Mouse (Mus musculus) liver, postnatal 0 days (tissue): Measurements from ENCODE around the gene Klhl33. TPM values are rescaled to one million over a fixed set of nuclear protein-coding genes. Genes with fewer than 3 reads are reported as not detected.

Experiments used
- ATAC-seq: fragments of 200-750 bp; cut with Nextera tagmentation; 2 replicates; pipeline ENCODE4 v1.8.0; 2017; ENCODE audit warnings: mild to moderate bottlenecking, moderate library complexity
- DNase-seq: peaks from one replicate; pipeline ENCODE4 v3.0.0-alpha.2; 2016
- H3K27ac ChIP-seq: fragments of 300-500 bp; sonication (generic); 2 replicates; pipeline ENCODE4 v1.5.1; 2014; ENCODE audit warnings: antibody characterized with exemption, moderate library complexity, mild to moderate bottlenecking, low read depth
- H3K27me3 ChIP-seq: fragments of 300-500 bp; sonication (generic); 2 replicates; pipeline ENCODE4 v1.6.1; 2014; ENCODE audit warnings: low read length, control low read depth, mixed read lengths; ENCODE audit not compliant: insufficient read depth
- H3K36me3 ChIP-seq: fragments of 300-500 bp; sonication (generic); replicated peaks from 2 replicates; pipeline ENCODE4 v1.6.1; 2014; ENCODE audit warnings: mild to moderate bottlenecking, control low read depth, low read length, moderate library complexity, mixed read lengths; ENCODE audit not compliant: insufficient read depth
- H3K4me1 ChIP-seq: fragments of 300-500 bp; sonication (generic); 2 replicates; pipeline ENCODE4 v1.6.1; 2014; ENCODE audit warnings: antibody characterized with exemption, mild to moderate bottlenecking, control low read depth; ENCODE audit not compliant: insufficient read depth
- H3K4me2 ChIP-seq: fragments of 300-500 bp; sonication (generic); 2 replicates; pipeline ENCODE4 v1.6.1; 2014; ENCODE audit warnings: low read depth, mild to moderate bottlenecking, low read length, moderate library complexity, mixed read lengths
- H3K4me3 ChIP-seq: fragments of 300-500 bp; sonication (generic); 2 replicates; pipeline ENCODE4 v1.5.1; 2014; ENCODE audit warnings: low read depth, low read length
- H3K9ac ChIP-seq: fragments of 300-500 bp; sonication (generic); replicated peaks from 2 replicates; pipeline ENCODE4 v1.6.1; 2014; ENCODE audit warnings: mild to moderate bottlenecking, moderate library complexity
- H3K9me3 ChIP-seq: fragments of 300-500 bp; sonication (generic); 2 replicates; pipeline ENCODE4 v1.6.1; 2016; ENCODE audit warnings: mild to moderate bottlenecking, control low read depth, low read length, mixed read lengths
- CTCF ChIP-seq: sonication (generic); IDR thresholded peaks from 2 replicates; pipeline ENCODE4 v1.5.1; 2016; ENCODE audit warnings: antibody characterized with exemption, low read depth
- EP300 ChIP-seq: IDR thresholded peaks from 2 replicates; pipeline ENCODE4 v1.6.1; 2016; ENCODE audit warnings: antibody characterized with exemption, low read depth, mild to moderate bottlenecking
- WGBS: fragments of 180-500 bp; shearing (Covaris S2); extraction: QIAGEN DNeasy Blood & Tissue Kit; methylation state at CpG from one replicate; pipeline ENCODE4 v1.1.7; 2014; ENCODE audit not compliant: insufficient replicate concordance; 5-methylcytosine and 5-hydroxymethylcytosine counted together
- polyA plus RNA-seq: library from polyadenylated mRNA; unstranded; fragments of >200 nt; fragmentation: Nextera tagmentation; extraction: Ambion mirVana; gene quantifications from 2 replicates; pipeline ENCODE4 v1.2.1, GENCODE M21; 2015

The Klhl33 gene
- polyA plus RNA-seq, 1 experiment from 2014 or later: 0.13 TPM

GRCm38 (mm10) chr14:50892541-50893459, 4.5 kb downstream of the Klhl33 start:
- TF ChIP-seq CTCF: no peak
- TF ChIP-seq EP300: no peak
- Histone ChIP-seq H3K27ac (no peak overlapping the region), H3K4me3 (no peak overlapping the region), H3K27me3 (no peaks in the 10 kb centered on the region), H3K36me3 (no peaks in the 10 kb centered on the region), H3K4me2 (no peak overlapping the region), H3K9me3 (no peaks in the 10 kb centered on the region), H3K9ac (no peak overlapping the region), H3K4me1 (peaks cover 8% of the 10 kb centered on the region)
- WGBS: 68% methylated on average over 22 of the region's 22 CpGs
- ATAC-seq (no peak), DNase-seq (no peak)

- no peak overlapping the region for H3K27ac ChIP-seq
- H3K4me2 ChIP-seq: no peak overlapping the region
- H3K4me3 ChIP-seq: no peak overlapping the region
- DNase-seq: no peak
- peaks cover 8% of the 10 kb centered on the region for H3K4me1 ChIP-seq
- no peaks in the 10 kb centered on the region for H3K36me3 ChIP-seq
- TF ChIP-seq EP300 (no peak), CTCF (no peak)
- H3K9me3 ChIP-seq: no peaks in the 10 kb centered on the region
- no peak overlapping the region for H3K9ac ChIP-seq
- no peak for ATAC-seq
- no peaks in the 10 kb centered on the region for H3K27me3 ChIP-seq
- 72% methylated on average over 7 of the region's 7 CpGs for WGBS
These were observed 5.2 kb downstream of the Klhl33 start for GRCm38 (mm10) chr14:50892091-50892490.

- peaks cover 4% of the 10 kb centered on the region for H3K4me1 ChIP-seq
- H3K27ac ChIP-seq: no peak overlapping the region
- ATAC-seq (no peak), DNase-seq (no peak)
- H3K9me3 ChIP-seq: no peaks in the 10 kb centered on the region
- H3K27me3 ChIP-seq: no peaks in the 10 kb centered on the region
- no peaks in the 10 kb centered on the region for H3K36me3 ChIP-seq
- no peak overlapping the region for H3K4me3 ChIP-seq
- WGBS: 88% methylated on average over 8 of the region's 8 CpGs
- no peak overlapping the region for H3K9ac ChIP-seq
- TF ChIP-seq EP300 (no peak), CTCF (no peak)
- H3K4me2 ChIP-seq: no peak overlapping the region
These were observed 5.7 kb downstream of the Klhl33 start for GRCm38 (mm10) chr14:50891621-50892020.

GRCm38 (mm10) chr14:50876236-50876950, 20.9 kb downstream of the Klhl33 start:
- TF ChIP-seq CTCF: no peak
- TF ChIP-seq EP300: no peak
- no peaks in the 10 kb centered on the region for H3K9me3 ChIP-seq
- H3K9ac ChIP-seq: no peak overlapping the region
- H3K36me3 ChIP-seq: no peaks in the 10 kb centered on the region
- WGBS: 79% methylated on average over 6 of the region's 6 CpGs
- no peak overlapping the region for H3K4me3 ChIP-seq
- H3K4me2 ChIP-seq: no peak overlapping the region
- H3K27me3 ChIP-seq: no peaks in the 10 kb centered on the region
- ATAC-seq: no peak
- H3K27ac ChIP-seq: no peak overlapping the region
- no peaks in the 10 kb centered on the region for H3K4me1 ChIP-seq
- DNase-seq: no peak

- Histone ChIP-seq H3K4me3 (no peak overlapping the region), H3K4me1 (peaks cover 3% of the 10 kb centered on the region; the same call in 1 of the 2 replicates), H3K36me3 (no peaks in the 10 kb centered on the region), H3K4me2 (no peak overlapping the region), H3K9me3 (no peaks in the 10 kb centered on the region), H3K27me3 (no peaks in the 10 kb centered on the region), H3K9ac (no peak overlapping the region), H3K27ac (no peak overlapping the region)
- DNase-seq: no peak
- TF ChIP-seq EP300 (no peak), CTCF (no peak)
- WGBS: 67% methylated on average over 6 of the region's 6 CpGs
- no peak for ATAC-seq
These were observed 21.6 kb downstream of the Klhl33 start for GRCm38 (mm10) chr14:50875591-50876230.

- ATAC-seq (no peak), DNase-seq (no peak)
- 82% methylated on average over 3 of the region's 3 CpGs for WGBS
- no peak overlapping the region for H3K4me3 ChIP-seq
- H3K9ac ChIP-seq: no peak overlapping the region
- no peak overlapping the region for H3K4me2 ChIP-seq
- peaks cover 6% of the 10 kb centered on the region; the same call in 1 of the 2 replicates for H3K4me1 ChIP-seq
- no peak overlapping the region for H3K27ac ChIP-seq
- no peaks in the 10 kb centered on the region for H3K27me3 ChIP-seq
- no peaks in the 10 kb centered on the region for H3K9me3 ChIP-seq
- H3K36me3 ChIP-seq: no peaks in the 10 kb centered on the region
- TF ChIP-seq CTCF (no peak), EP300 (no peak)
These were observed 22.1 kb downstream of the Klhl33 start for GRCm38 (mm10) chr14:50875175-50875574.
